Mouse (Mus musculus): ENCODE data around the gene Il16. TPM values are rescaled to one million over a fixed set of nuclear protein-coding genes. Genes with fewer than 3 reads are reported as not detected.
A peak's percentile ranks its signal among the peaks of the same experiment; 100 is the strongest.

The Il16 gene
- total and polyA plus RNA-seq, 2 experiments from 2014 or later: 1.2 to 3.1 TPM

DNA sequence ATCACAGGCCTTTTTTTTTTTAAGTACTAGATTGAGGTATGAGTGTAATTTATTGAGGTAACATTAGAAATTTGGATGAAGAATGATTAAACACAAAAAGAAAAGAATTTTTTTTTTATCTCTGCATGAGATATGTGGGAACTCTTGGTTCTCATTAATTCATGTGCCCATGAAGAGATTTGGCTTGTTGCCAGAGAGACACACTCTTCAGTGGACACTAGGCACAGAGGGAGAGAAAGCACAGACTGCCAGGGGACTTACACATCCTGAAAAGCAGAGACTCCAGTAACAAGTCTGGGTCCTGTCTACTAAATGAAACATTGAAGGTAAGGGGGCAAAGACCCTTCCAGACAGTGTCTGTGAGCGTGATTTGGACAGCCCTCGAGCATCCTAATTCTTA lies 109.8 kb downstream of the Il16 start:
- WGBS: 76% methylated on average over 2 of the region's 2 CpGs
- DNase-seq (no peak), ATAC-seq (no peak)
- no peak overlapping the region for H3K4me2 ChIP-seq (ENCODE audit: low read depth)
- H3K9me3 ChIP-seq (ENCODE audit: low read length): no peaks in the 10 kb centered on the region
- H3K4me1 ChIP-seq (ENCODE audit: insufficient read depth): peaks cover 7% of the 10 kb centered on the region; the same call in 1 of the 2 replicates
- H3K27me3 ChIP-seq (ENCODE audit: insufficient read depth, low read length): no peaks in the 10 kb centered on the region
- H3K9ac ChIP-seq: no peak overlapping the region
- TF ChIP-seq CTCF (IDR thresholded peaks at IDR 0.05; ENCODE audit: low read depth): no peak
- no peak overlapping the region for H3K4me3 ChIP-seq (ENCODE audit: low read depth, low read length)
- no peak overlapping the region for H3K27ac ChIP-seq (ENCODE audit: low read depth, low read length)
- no peaks in the 10 kb centered on the region for H3K36me3 ChIP-seq (ENCODE audit: insufficient read depth)

DNA sequence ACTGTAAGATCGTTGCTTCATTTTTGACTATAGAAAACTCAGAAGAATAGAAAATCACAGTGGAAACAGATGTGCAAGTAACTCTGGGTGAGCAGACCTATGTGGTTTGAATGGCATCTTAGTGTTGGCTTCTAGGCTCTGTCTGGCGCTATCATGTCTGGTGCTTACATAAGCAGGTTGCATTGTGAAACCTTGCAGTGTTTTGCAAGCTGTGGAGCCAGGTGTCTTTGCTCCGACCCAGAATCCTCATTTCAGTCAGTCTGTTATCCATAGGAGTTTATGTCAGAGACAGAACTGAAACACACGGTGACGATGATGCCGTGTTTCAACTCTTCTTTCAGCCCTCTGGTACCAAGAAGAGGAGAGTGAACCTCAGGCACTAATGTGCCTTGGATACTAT lies 111.7 kb downstream of the Il16 start:
- no peaks in the 10 kb centered on the region for H3K9me3 ChIP-seq (ENCODE audit: low read length)
- H3K36me3 ChIP-seq (ENCODE audit: insufficient read depth): no peaks in the 10 kb centered on the region
- H3K27ac ChIP-seq (ENCODE audit: low read depth, low read length): no peak overlapping the region
- H3K27me3 ChIP-seq (ENCODE audit: insufficient read depth, low read length): no peaks in the 10 kb centered on the region
- 80% methylated on average over 6 of the region's 6 CpGs for WGBS
- ATAC-seq (no peak), DNase-seq (no peak)
- H3K4me2 ChIP-seq (ENCODE audit: low read depth): no peak overlapping the region
- TF ChIP-seq CTCF (IDR thresholded peaks at IDR 0.05; ENCODE audit: low read depth): no peak
- H3K4me1 ChIP-seq (ENCODE audit: insufficient read depth): peaks cover 9% of the 10 kb centered on the region; the same call in 1 of the 2 replicates
- H3K9ac ChIP-seq: no peak overlapping the region
- H3K4me3 ChIP-seq (ENCODE audit: low read depth, low read length): no peak overlapping the region

DNA sequence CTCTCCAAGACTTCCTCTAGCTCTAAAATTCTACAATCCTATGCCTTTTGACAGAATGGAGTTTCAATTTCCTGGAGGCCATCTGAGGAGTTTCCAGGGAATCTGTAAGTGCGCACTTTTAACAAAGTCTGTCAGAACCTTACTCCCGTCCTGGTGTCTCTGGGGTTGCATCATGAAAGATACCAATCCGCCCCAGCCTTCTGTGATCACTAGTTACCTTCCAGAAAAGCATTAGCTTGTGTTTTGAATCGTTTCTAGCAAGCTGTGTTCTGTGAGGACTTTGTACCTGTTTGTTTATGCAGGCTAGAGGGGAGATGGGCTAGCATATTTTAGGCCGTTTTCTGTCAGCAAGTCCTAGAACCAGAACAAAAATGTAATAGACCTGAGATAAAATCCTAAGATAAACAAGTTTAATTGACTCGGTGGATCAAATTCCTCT lies 112.8 kb downstream of the Il16 start:
- no peaks in the 10 kb centered on the region for H3K9me3 ChIP-seq (ENCODE audit: low read length)
- 68% methylated on average over 6 of the region's 6 CpGs for WGBS
- no peak for DNase-seq
- no peak overlapping the region for H3K9ac ChIP-seq
- no peaks in the 10 kb centered on the region for H3K36me3 ChIP-seq (ENCODE audit: insufficient read depth)
- H3K27ac ChIP-seq (ENCODE audit: low read depth, low read length): no peak overlapping the region
- ATAC-seq: no peak
- H3K4me1 ChIP-seq (ENCODE audit: insufficient read depth): peaks cover 9% of the 10 kb centered on the region; the same call in 1 of the 2 replicates
- no peak for TF ChIP-seq CTCF (IDR thresholded peaks at IDR 0.05; ENCODE audit: low read depth)
- H3K4me3 ChIP-seq (ENCODE audit: low read depth, low read length): peak overlapping the region; percentile 48
- no peaks in the 10 kb centered on the region for H3K27me3 ChIP-seq (ENCODE audit: insufficient read depth, low read length)
- peak overlapping the region; percentile 80 for H3K4me2 ChIP-seq (ENCODE audit: low read depth)

DNA sequence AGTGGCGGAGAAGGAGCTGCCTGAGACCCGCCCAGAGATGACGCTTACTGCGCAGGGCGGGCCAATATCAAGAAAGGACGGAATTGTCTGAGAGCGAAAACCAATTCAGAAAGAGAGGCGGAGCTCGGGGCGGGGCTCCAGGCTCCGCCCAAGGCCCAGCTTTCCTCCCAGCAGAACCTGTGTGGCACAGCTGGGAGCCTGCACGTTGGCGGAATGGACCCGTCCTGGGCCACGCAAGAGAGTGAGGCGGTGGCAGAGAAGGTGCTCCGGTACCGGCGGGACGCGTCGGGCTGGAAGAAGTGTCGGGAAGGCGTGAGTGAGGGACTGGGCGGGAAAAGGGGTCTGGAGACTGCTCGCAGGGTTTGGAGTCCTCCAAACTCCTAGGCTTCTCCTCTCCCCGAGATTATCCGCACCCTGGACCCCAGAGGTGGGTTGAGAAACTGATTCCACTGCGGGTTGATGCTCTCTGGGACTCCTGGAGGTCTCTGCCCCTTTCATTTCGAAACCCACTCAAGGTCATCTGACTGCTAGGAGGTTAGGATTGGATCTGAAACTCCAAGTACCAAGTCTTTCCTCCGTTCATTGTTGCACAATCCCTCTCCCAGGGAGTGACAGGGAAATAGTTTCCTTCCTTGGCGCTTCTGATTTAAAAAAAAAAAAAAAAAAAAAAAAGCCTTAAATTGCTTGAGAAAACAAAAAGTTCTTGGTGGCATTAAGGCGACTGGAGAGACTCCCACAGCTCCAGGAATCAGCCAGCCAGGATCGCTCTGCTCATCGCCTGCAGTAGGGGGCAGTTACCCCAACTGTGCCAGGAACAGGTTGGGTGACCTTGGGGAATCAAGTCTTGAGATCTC lies 113.5 kb downstream of the Il16 start, which contains the start of gene Stard5:
Gene Stard5, plus strand, starts transcription at position 132 of the 854 bp plus-strand sequence.
- no peaks in the 10 kb centered on the region for H3K36me3 ChIP-seq (ENCODE audit: insufficient read depth)
- peak within 1 kb of the TSS; percentile 66 for H3K27ac ChIP-seq (ENCODE audit: low read depth, low read length)
- ATAC-seq (peak; percentile 99), DNase-seq (peak; percentile 93)
- peak within 1 kb of the TSS; percentile 80 for H3K4me2 ChIP-seq (ENCODE audit: low read depth)
- peaks cover 9% of the 10 kb centered on the region; the same call in 1 of the 2 replicates for H3K4me1 ChIP-seq (ENCODE audit: insufficient read depth)
- no peaks in the 10 kb centered on the region for H3K9me3 ChIP-seq (ENCODE audit: low read length)
- WGBS: under 1% methylated on average over 35 of the region's 35 CpGs
- no peaks in the 10 kb centered on the region for H3K27me3 ChIP-seq (ENCODE audit: insufficient read depth, low read length)
- TF ChIP-seq CTCF (IDR thresholded peaks at IDR 0.05; ENCODE audit: low read depth): 0 out of 2 replicates have a peak, but pooled peaks have one; percentile 18
- peak within 1 kb of the TSS; percentile 48 for H3K4me3 ChIP-seq (ENCODE audit: low read depth, low read length)
- H3K9ac ChIP-seq: peak within 1 kb of the TSS; percentile 62

DNA sequence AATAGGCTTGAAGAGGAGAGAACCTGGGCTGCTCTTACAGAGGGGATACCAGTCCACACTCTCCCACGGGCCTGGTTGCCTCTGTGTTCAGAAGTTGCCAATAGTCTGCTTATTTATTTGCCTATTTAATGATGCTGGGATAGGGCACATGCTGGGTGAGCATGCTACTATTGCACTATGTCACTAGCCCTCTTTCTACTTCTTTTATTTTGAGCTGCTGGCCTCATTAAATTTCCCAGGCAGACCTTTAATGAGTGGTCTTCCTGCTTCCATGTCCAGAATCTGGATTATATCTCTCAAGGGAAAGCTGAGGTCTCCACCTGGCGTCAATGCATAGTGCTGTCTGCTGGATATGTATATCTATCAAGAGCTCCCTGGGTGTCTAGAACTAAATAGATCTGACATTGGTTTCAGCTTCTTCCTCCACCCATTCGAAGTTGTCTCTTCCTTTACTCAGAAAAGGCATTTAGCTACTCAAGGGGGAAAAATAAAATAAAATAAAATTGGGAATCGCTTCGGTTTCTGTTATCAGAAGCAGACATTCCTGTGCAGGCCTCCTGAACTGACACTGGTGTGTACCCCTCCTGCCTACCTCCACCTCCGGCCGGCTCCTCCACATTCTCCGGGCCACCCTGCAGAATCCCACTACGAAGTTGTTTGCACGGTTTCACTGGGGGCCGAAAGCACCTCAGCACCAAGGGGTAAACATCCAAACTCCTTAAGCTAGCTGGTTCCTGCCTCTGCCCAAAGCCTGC lies 114.3 kb downstream of the Il16 start:
- Histone ChIP-seq H3K9me3 (ENCODE audit: low read length) (no peaks in the 10 kb centered on the region), H3K27me3 (ENCODE audit: insufficient read depth, low read length) (no peaks in the 10 kb centered on the region), H3K4me3 (ENCODE audit: low read depth, low read length) (peak overlapping the region; percentile 48), H3K4me2 (ENCODE audit: low read depth) (peak overlapping the region; percentile 80), H3K27ac (ENCODE audit: low read depth, low read length) (peak overlapping the region; percentile 66), H3K4me1 (ENCODE audit: insufficient read depth) (peaks cover 9% of the 10 kb centered on the region; the same call in 1 of the 2 replicates), H3K9ac (peak overlapping the region; percentile 62), H3K36me3 (ENCODE audit: insufficient read depth) (no peaks in the 10 kb centered on the region)
- peak; percentile 50 for ATAC-seq
- WGBS: 9% methylated on average over 11 of the region's 11 CpGs
- TF ChIP-seq CTCF (IDR thresholded peaks at IDR 0.05; ENCODE audit: low read depth): peak; percentile 28; the same call in 1 of the 2 replicates
- no peak for DNase-seq

DNA sequence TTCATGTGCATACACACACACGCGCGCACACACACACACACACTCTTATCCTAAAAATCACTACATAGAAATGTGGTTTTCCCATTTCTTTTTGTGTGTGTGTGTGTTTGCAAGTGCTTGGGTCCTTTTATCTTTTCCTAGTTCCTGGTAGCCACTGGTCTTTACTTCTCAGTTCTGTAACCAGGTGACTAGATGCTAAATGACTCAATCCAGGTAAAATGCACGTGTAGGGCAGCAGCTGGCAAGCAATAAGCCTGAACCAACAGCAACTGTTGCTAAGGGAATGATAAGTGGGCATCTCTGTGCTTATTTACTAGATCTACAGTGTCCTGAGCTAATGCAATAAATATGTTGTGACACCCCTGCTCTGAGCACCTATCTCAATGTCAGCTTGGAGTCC lies 118.2 kb downstream of the Il16 start:
- no peaks in the 10 kb centered on the region for H3K9me3 ChIP-seq (ENCODE audit: low read length)
- no peaks in the 10 kb centered on the region for H3K36me3 ChIP-seq (ENCODE audit: insufficient read depth)
- H3K27me3 ChIP-seq (ENCODE audit: insufficient read depth, low read length): no peaks in the 10 kb centered on the region
- H3K4me3 ChIP-seq (ENCODE audit: low read depth, low read length): no peak overlapping the region
- H3K4me1 ChIP-seq (ENCODE audit: insufficient read depth): peaks cover 9% of the 10 kb centered on the region; the same call in 1 of the 2 replicates
- DNase-seq: no peak
- WGBS: 91% methylated on average over 4 of the region's 4 CpGs
- no peak overlapping the region for H3K4me2 ChIP-seq (ENCODE audit: low read depth)
- H3K9ac ChIP-seq: no peak overlapping the region
- TF ChIP-seq CTCF (IDR thresholded peaks at IDR 0.05; ENCODE audit: low read depth): no peak
- no peak overlapping the region for H3K27ac ChIP-seq (ENCODE audit: low read depth, low read length)
- no peak for ATAC-seq

All from forebrain, postnatal 0 days (tissue).